Mouse (Mus musculus): ENCODE measurements around the gene Nsl1. TPM values are rescaled to one million over a fixed set of nuclear protein-coding genes. Genes with fewer than 3 reads are reported as not detected.
"Not testable (repeated sequence)": the region's sequence is repeated elsewhere in the genome, so short reads cannot be mapped to it uniquely, and the experiment has no call there.

The Nsl1 gene
- 2.8 and 3.7 TPM in 2 replicates for polyA plus RNA-seq (2014; fragmentation: Nextera tagmentation; extraction: Ambion mirVana)

DNA sequence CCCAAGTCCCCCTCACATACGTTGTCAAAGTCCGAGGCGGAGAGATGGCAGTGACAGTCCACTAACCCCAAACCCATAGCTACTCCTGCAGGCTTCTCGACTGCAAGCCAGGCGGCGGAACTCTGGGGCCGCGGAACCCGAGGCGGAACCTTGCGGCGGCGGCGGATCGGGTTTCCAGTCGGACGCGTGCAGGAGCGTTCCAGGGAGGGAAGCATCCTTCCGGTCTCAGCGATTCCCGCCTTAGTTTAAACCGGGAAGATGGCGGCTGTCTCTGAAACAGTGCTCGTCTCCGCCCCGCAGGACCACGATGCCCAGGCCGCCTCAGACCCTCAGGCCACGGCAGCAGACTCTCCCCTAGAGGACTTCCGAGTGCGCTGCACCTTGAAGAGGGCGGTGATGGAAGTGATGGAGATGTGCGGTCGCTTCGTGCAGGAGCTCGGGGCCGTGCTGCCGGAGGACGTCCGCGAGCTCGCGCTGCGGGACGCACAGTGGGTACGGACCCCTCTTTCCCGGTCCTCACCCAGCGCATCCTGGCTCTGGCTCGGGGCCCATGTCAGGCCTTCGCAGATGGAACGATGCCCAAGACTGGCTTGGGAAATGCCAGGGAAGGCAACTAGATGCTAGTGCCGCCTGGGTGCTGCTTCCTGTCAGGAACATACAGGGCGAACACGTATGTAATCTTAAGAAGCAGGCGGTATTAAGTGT, at the start of gene Nsl1, which contains the start of gene Tatdn3:
Gene Nsl1 (plus strand): TSS at position 232 of the 705 bp plus-strand sequence.
Gene Tatdn3 (minus strand): TSS at position 152 of the 705 bp plus-strand sequence.
- H3K27me3 ChIP-seq (ENCODE audit: control insufficient read depth, insufficient read depth, low read length), result no peaks in the 10 kb centered on the region
- H3K4me3 ChIP-seq (ENCODE audit: low read depth, low read length), result peak within 1 kb of the TSS; percentile 61
- WGBS, result under 1% methylated on average over 55 of the region's 56 CpGs
- peak within 1 kb of the TSS; percentile 74 for H3K9ac ChIP-seq (replicated peaks; ENCODE audit: low read depth, low read length)
- no peaks in the 10 kb centered on the region for H3K9me3 ChIP-seq (ENCODE audit: control insufficient read depth, low read length)
- peak within 1 kb of the TSS; percentile 85 for H3K4me2 ChIP-seq (ENCODE audit: low read depth, low read length)
- ATAC-seq (ENCODE audit: low read depth), result peak; percentile 92
- H3K4me1 ChIP-seq (ENCODE audit: control insufficient read depth, insufficient read depth, low read length), result 0 out of 2 replicates have a peak, but pooled peaks cover 9% of the 10 kb centered on the region
- peak within 1 kb of the TSS; percentile 55; the same call in 1 of the 2 replicates for H3K27ac ChIP-seq (ENCODE audit: low read depth, low read length)
- H3K36me3 ChIP-seq (ENCODE audit: control insufficient read depth, insufficient read depth, low read length), result no peaks in the 10 kb centered on the region

DNA sequence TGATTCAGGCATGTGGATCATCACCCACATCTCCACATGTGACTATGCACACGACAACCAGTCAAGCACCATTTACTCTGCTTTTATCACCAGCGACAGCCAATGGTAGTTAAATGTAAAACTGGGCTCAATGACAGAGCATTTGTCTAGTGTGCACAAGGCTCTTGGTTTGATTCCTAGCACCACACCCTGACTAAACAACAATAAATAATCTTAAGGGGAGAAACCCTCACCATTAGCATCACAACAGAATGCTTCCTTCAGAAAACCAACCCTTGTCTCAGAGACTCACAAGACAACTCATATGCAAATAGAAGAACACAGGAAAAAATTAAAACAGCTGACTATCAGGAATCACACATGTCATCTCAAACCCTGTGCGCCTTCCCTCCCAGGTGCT, 48.5 kb upstream of the Nsl1 start:
- 89% methylated on average over 3 of the region's 3 CpGs for WGBS
- H3K4me3 ChIP-seq (ENCODE audit: low read depth, low read length), result no peak overlapping the region
- H3K4me1 ChIP-seq (ENCODE audit: control insufficient read depth, insufficient read depth, low read length), result no peaks in the 10 kb centered on the region
- H3K4me2 ChIP-seq (ENCODE audit: low read depth, low read length), result no peak overlapping the region
- no peak overlapping the region for H3K27ac ChIP-seq (ENCODE audit: low read depth, low read length)
- no peaks in the 10 kb centered on the region for H3K27me3 ChIP-seq (ENCODE audit: control insufficient read depth, insufficient read depth, low read length)
- H3K9me3 ChIP-seq (ENCODE audit: control insufficient read depth, low read length), result no peaks in the 10 kb centered on the region
- H3K9ac ChIP-seq (replicated peaks; ENCODE audit: low read depth, low read length), result no peak overlapping the region
- H3K36me3 ChIP-seq (ENCODE audit: control insufficient read depth, insufficient read depth, low read length), result peaks cover 18% of the 10 kb centered on the region
- ATAC-seq (ENCODE audit: low read depth), result no peak

DNA sequence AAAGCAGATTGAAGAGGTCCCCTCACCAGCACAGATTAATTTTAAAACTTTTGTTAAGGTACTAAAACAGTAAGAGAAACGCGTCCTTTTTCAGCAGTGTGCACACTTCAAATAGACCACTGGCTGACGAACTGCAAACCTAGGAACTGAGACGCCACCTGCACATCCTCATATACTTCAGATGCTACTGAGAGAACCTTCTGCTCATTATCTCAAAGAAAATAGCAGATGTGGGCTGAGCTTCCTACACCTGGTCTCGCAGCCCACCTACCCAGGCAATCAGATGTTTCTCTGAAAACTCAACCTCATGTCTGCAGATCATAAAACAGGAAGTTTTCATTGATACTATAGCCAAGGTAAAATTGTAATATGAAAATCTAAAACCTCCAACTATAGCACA, 43.0 kb upstream of the Nsl1 start:
- no peak overlapping the region for H3K9ac ChIP-seq (replicated peaks; ENCODE audit: low read depth, low read length)
- peaks cover 4% of the 10 kb centered on the region; the same call in 1 of the 2 replicates for H3K4me1 ChIP-seq (ENCODE audit: control insufficient read depth, insufficient read depth, low read length)
- no peak overlapping the region for H3K4me2 ChIP-seq (ENCODE audit: low read depth, low read length)
- no peaks in the 10 kb centered on the region for H3K27me3 ChIP-seq (ENCODE audit: control insufficient read depth, insufficient read depth, low read length)
- H3K9me3 ChIP-seq (ENCODE audit: control insufficient read depth, low read length), result no peaks in the 10 kb centered on the region
- H3K27ac ChIP-seq (ENCODE audit: low read depth, low read length), result no peak overlapping the region
- WGBS, result 96% methylated on average over 5 of the region's 5 CpGs
- no peak for ATAC-seq (ENCODE audit: low read depth)
- no peak overlapping the region for H3K4me3 ChIP-seq (ENCODE audit: low read depth, low read length)
- H3K36me3 ChIP-seq (ENCODE audit: control insufficient read depth, insufficient read depth, low read length), result no peaks in the 10 kb centered on the region

DNA sequence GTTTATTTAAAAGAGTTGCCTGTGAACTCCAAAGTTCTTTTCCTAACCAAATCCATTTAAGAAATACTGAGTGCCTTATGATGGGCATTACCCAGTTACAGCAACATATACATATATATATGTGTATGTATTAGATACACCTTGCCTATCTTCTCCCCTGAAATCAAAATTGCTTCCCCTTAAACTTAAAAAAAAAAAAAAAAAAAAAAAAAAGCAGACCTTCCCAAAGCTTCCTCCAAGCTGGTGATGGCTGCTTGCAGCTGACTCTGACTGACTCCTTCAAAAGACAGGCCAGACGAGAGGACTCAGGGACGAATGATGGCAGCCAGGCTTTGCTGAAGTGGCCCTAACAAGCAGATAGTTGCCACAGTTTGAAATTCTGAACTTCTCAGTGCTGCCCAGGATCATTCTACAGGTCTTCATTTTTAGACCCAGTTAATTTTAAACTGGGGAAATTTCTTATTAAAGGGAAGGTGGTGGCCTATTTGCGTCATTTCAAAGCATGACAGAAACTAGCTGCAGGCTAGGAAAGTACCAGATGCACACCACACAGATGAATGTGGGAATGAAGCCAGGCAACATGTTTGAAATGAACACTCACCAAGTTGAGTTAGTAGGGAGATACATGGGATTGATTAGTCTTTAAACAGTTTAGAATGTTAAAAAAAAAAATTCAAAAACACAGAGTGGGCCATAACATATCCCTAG, 42.4 kb upstream of the Nsl1 start:
- WGBS, result 82% methylated on average over 3 of the region's 3 CpGs
- no peak overlapping the region for H3K4me2 ChIP-seq (ENCODE audit: low read depth, low read length)
- H3K4me1 ChIP-seq (ENCODE audit: control insufficient read depth, insufficient read depth, low read length), result peaks cover 7% of the 10 kb centered on the region; the same call in 1 of the 2 replicates
- no peak overlapping the region for H3K4me3 ChIP-seq (ENCODE audit: low read depth, low read length)
- no peak overlapping the region for H3K9ac ChIP-seq (replicated peaks; ENCODE audit: low read depth, low read length)
- H3K27ac ChIP-seq (ENCODE audit: low read depth, low read length), result no peak overlapping the region
- ATAC-seq (ENCODE audit: low read depth), result no peak
- no peaks in the 10 kb centered on the region for H3K27me3 ChIP-seq (ENCODE audit: control insufficient read depth, insufficient read depth, low read length)
- H3K9me3 ChIP-seq (ENCODE audit: control insufficient read depth, low read length), result no peaks in the 10 kb centered on the region
- no peaks in the 10 kb centered on the region for H3K36me3 ChIP-seq (ENCODE audit: control insufficient read depth, insufficient read depth, low read length)

DNA sequence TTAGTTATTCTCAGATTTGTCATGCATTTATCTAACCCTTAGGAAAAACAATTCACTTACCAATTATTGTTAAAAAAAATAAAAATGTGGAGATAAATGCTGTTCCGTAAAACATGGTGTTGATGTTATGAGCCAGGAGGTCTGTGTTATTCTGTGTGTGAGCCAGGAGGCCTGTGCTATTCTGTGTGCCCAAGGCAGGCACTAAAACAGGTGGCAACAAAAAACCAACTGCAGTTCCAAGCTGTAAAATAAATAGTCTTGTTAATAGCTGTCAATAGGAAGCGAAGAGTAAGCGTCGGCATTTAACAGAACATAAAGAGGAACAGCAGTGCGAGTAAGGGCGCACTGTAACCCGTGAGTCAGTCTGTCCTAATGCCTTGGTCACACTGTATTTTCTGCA, 41.8 kb upstream of the Nsl1 start:
- Histone ChIP-seq H3K4me3 (ENCODE audit: low read depth, low read length) (no peak overlapping the region), H3K4me2 (ENCODE audit: low read depth, low read length) (no peak overlapping the region), H3K27ac (ENCODE audit: low read depth, low read length) (no peak overlapping the region), H3K9ac (replicated peaks; ENCODE audit: low read depth, low read length) (no peak overlapping the region), H3K27me3 (ENCODE audit: control insufficient read depth, insufficient read depth, low read length) (no peaks in the 10 kb centered on the region), H3K36me3 (ENCODE audit: control insufficient read depth, insufficient read depth, low read length) (no peaks in the 10 kb centered on the region), H3K9me3 (ENCODE audit: control insufficient read depth, low read length) (no peaks in the 10 kb centered on the region), H3K4me1 (ENCODE audit: control insufficient read depth, insufficient read depth, low read length) (peaks cover 7% of the 10 kb centered on the region; the same call in 1 of the 2 replicates)
- 42% methylated on average over 7 of the region's 7 CpGs for WGBS
- ATAC-seq (ENCODE audit: low read depth), result no peak

DNA sequence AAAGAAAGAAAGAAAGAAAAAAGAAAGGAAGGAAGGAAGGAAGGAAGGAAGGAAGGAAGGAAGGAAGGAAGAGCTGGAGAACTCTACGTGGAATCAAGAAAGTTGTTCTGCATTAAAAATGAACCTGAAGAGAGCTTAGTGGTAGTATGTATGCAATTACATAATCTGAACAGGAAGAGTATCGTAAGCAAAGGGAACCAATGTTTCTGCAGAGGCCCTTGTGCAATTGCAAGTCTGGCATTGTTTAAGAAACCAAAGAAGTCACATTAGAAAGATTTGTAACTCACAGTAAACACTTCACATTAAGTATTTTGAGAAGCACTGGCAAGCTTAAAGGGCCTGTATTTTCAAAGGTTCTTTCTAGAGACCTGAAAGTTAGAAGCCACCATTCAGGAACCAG, 39.7 kb upstream of the Nsl1 start:
- WGBS, result 76% methylated on average over 2 of the region's 2 CpGs
- Histone ChIP-seq H3K4me3 (ENCODE audit: low read depth, low read length) (no peak overlapping the region), H3K27me3 (ENCODE audit: control insufficient read depth, insufficient read depth, low read length) (no peaks in the 10 kb centered on the region), H3K9ac (replicated peaks; ENCODE audit: low read depth, low read length) (no peak overlapping the region), H3K4me1 (ENCODE audit: control insufficient read depth, insufficient read depth, low read length) (peaks cover 15% of the 10 kb centered on the region; the same call in 1 of the 2 replicates), H3K27ac (ENCODE audit: low read depth, low read length) (no peak overlapping the region), H3K4me2 (ENCODE audit: low read depth, low read length) (no peak overlapping the region), H3K36me3 (ENCODE audit: control insufficient read depth, insufficient read depth, low read length) (no peaks in the 10 kb centered on the region), H3K9me3 (ENCODE audit: control insufficient read depth, low read length) (no peaks in the 10 kb centered on the region)
- ATAC-seq (ENCODE audit: low read depth), result no peak

DNA sequence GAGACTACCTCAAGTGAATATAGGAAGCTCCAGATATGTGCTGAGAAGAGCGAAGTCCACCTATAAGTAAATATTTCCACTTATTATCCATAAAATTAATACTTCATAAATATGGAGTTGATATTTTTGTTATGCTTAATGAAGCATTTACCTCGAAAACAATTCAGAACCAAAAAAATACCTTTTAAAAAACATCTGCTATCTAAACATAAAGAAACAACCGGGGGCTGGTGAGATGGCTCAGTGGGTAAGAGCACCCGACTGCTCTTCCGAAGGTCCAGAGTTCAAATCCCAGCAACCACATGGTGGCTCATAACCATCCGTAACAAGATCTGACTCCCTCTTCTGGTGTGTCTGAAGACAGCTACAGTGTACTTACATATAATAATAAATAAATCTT, 39.0 kb upstream of the Nsl1 start:
- H3K27me3 ChIP-seq (ENCODE audit: control insufficient read depth, insufficient read depth, low read length); H3K9me3 ChIP-seq (ENCODE audit: control insufficient read depth, low read length); H3K4me3 ChIP-seq (ENCODE audit: low read depth, low read length); H3K4me2 ChIP-seq (ENCODE audit: low read depth, low read length); H3K36me3 ChIP-seq (ENCODE audit: control insufficient read depth, insufficient read depth, low read length); ATAC-seq (ENCODE audit: low read depth); H3K27ac ChIP-seq (ENCODE audit: low read depth, low read length); H3K9ac ChIP-seq (replicated peaks; ENCODE audit: low read depth, low read length): not testable (repeated sequence)
- WGBS, result 94% methylated on average over 5 of the region's 6 CpGs
- peaks cover 15% of the 10 kb centered on the region; the same call in 1 of the 2 replicates for H3K4me1 ChIP-seq (ENCODE audit: control insufficient read depth, insufficient read depth, low read length)

DNA sequence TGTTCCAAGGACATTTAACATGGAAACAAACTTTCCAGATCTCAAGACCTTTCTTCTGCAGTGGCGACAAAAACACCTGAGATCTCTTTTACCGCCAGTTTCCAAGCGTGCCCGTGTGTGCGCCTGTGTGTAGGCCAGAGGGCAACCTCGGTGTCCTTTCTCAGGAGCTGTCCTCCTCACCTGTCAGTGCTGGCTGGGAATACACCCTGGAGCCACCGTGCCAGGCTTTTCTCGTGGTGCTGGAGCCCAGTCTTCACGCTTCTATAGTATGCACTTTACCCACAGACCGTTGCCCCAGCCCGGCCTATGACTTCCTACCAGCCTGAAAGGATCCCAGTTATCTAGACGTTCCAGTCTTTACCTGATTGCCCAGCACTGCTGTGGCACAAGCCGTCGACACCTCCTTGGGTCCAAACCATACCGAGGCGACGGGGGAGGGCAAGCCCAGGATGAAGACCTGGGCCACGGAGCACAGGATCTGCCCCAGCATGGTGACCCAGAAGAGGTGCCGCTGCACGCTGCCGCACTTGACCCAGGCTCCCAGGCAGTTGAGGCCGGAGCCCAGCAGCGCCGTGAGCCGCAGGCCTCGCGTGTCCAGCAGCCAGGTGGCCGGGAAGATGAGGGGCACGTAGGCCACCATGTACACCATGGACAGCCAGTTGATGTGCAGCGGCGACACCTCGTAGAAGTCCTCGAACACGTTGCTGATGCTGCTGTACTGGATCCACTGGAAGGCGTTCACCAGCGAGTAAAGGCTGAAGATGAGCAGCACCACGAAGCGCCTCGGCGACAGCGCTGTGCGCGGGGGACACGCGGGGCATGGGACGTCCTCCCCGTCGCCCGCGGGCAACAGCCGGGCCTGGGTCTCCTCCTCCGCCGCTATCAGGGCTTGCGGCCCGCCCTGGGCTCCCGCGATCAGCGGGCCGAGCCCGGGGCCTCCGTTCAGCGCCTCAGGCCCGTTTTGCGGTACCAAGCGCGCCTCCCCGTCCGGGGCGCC, 37.5 kb upstream of the Nsl1 start:
- peak overlapping the region; percentile 89 for H3K4me2 ChIP-seq (ENCODE audit: low read depth, low read length)
- no peaks in the 10 kb centered on the region for H3K27me3 ChIP-seq (ENCODE audit: control insufficient read depth, insufficient read depth, low read length)
- H3K36me3 ChIP-seq (ENCODE audit: control insufficient read depth, insufficient read depth, low read length), result no peaks in the 10 kb centered on the region
- H3K9me3 ChIP-seq (ENCODE audit: control insufficient read depth, low read length), result no peaks in the 10 kb centered on the region
- H3K9ac ChIP-seq (replicated peaks; ENCODE audit: low read depth, low read length), result peak overlapping the region; percentile 92
- peaks cover 15% of the 10 kb centered on the region; the same call in 1 of the 2 replicates for H3K4me1 ChIP-seq (ENCODE audit: control insufficient read depth, insufficient read depth, low read length)
- peak overlapping the region; percentile 92 for H3K27ac ChIP-seq (ENCODE audit: low read depth, low read length)
- peak overlapping the region; percentile 83 for H3K4me3 ChIP-seq (ENCODE audit: low read depth, low read length)
- ATAC-seq (ENCODE audit: low read depth), result peak; percentile 67
- WGBS, result 2% methylated on average over 59 of the region's 69 CpGs
